Mouse (Mus musculus) heart, postnatal 0 days (tissue): Measurements from ENCODE around the gene Dock3.

Experiments used
- CTCF ChIP-seq: IDR thresholded peaks from 2 replicates; pipeline ENCODE4 v1.5.1; 2016; ENCODE audit warnings: antibody characterized with exemption, control low read depth, low read depth
- EP300 ChIP-seq: IDR thresholded peaks from 2 replicates; pipeline ENCODE4 v1.6.1; 2016; ENCODE audit warnings: antibody characterized with exemption, low read depth

- TF ChIP-seq EP300 (no peak), CTCF (no peak)
Measured at GRCm38 (mm10) chr9:107277603-107278002, 45.9 kb upstream of the Dock3 start.
